Mouse (Mus musculus) stomach, embryonic 16.5 days (tissue): ENCODE measurements around the gene Gm42715. TPM values are rescaled to one million over a fixed set of nuclear protein-coding genes. Genes with fewer than 3 reads are reported as not detected.
"Not testable (repeated sequence)": the region's sequence is repeated elsewhere in the genome, so short reads cannot be mapped to it uniquely, and the experiment has no call there.

ENCODE experiments used
- ATAC-seq: fragments of 200-750 bp; cut with Nextera tagmentation; 2 replicates; pipeline ENCODE4 v1.8.0; 2017; ENCODE audit warnings: moderate number of reproducible peaks, moderate TSS enrichment; ENCODE audit not compliant: insufficient read depth, low FRiP score
- H3K27ac ChIP-seq: fragments of 300-500 bp; sonication (generic); 2 replicates; pipeline ENCODE4 v1.5.1; 2014; ENCODE audit warnings: low read length
- H3K27me3 ChIP-seq: fragments of 300-500 bp; sonication (generic); 2 replicates; pipeline ENCODE4 v1.6.1; 2014; ENCODE audit warnings: low read length, control low read depth, mixed read lengths; ENCODE audit not compliant: control insufficient read depth, insufficient read depth
- H3K36me3 ChIP-seq: fragments of 300-500 bp; sonication (generic); 2 replicates; pipeline ENCODE4 v1.6.1; 2014; ENCODE audit warnings: low read length; ENCODE audit not compliant: control insufficient read depth, insufficient read depth
- H3K4me1 ChIP-seq: fragments of 300-500 bp; sonication (generic); 2 replicates; pipeline ENCODE4 v1.6.1; 2014; ENCODE audit warnings: low read length, control low read depth, mixed read lengths; ENCODE audit not compliant: control insufficient read depth, insufficient read depth
- H3K4me2 ChIP-seq: fragments of 300-500 bp; sonication (generic); 2 replicates; pipeline ENCODE4 v1.6.1; 2014; ENCODE audit warnings: low read depth, low read length, mixed read lengths
- H3K4me3 ChIP-seq: fragments of 300-500 bp; sonication (generic); replicated peaks from 2 replicates; pipeline ENCODE4 v1.5.1; 2014; ENCODE audit warnings: mild to moderate bottlenecking, low read length
- H3K9ac ChIP-seq: fragments of 300-500 bp; sonication (generic); 2 replicates; pipeline ENCODE4 v1.6.1; 2014; ENCODE audit warnings: low read length
- H3K9me3 ChIP-seq: fragments of 300-500 bp; sonication (generic); replicated peaks from 2 replicates; pipeline ENCODE4 v1.6.1; 2016; ENCODE audit warnings: low read length, control low read depth; ENCODE audit not compliant: control insufficient read depth
- WGBS: fragments of 180-500 bp; shearing (Covaris S2); extraction: QIAGEN DNeasy Blood & Tissue Kit; methylation state at CpG from one replicate; pipeline ENCODE4 v1.1.7; 2014; 5-methylcytosine and 5-hydroxymethylcytosine counted together
- polyA plus RNA-seq: library from polyadenylated mRNA; unstranded; fragments of >200 nt; fragmentation: Nextera tagmentation; extraction: Ambion mirVana; gene quantifications from 2 replicates; pipeline ENCODE4 v1.2.1, GENCODE M21; 2015

Gene Gm42715
- polyA plus RNA-seq, 1 experiment from 2014 or later, result 12.3 TPM

DNA sequence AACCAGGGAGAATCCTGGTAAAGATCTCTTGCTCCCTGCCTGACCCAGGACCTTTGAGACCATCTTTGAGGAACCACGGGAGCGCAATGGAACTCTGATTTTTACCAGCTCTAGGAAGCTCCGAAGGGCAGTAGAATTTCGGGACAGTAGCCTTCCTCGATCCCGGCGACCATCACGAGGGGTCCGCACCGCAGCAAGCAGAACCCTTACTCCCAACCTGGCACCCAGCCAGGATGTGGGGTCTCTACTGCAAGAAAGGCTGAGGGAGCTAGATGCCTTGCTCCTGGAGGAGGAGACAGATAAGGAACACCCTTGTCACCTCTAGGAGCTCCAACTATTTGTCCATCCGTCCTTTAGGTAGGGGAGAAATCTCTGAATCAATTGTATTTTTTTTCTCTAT, 43.0 kb upstream of the Gm42715 start:
- Histone ChIP-seq H3K27ac (no peak overlapping the region), H3K9me3 (no peaks in the 10 kb centered on the region), H3K4me3 (no peak overlapping the region), H3K9ac (no peak overlapping the region), H3K36me3 (peaks cover 25% of the 10 kb centered on the region), H3K4me1 (peaks cover 29% of the 10 kb centered on the region), H3K27me3 (no peaks in the 10 kb centered on the region), H3K4me2 (no peak overlapping the region)
- WGBS, result 93% methylated on average over 11 of the region's 11 CpGs
- no peak for ATAC-seq

DNA sequence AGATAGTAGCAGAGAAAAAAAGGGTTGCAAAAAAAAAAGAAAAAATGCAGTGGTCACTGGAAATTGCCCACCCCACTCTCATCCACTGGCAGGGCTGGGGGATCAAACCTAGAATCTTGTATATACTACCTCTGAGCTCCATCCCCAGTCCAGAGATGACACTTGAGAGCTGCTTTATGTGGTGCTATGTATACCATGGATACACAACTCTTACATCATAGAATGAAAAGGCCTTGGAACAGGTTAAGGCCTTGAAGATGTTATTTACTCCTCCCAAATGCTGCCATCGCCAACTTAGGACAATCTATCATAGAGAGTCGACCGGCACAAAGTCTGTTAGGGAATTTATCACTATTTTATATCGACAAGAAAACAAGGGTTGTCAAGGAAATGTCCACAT, 42.5 kb upstream of the Gm42715 start:
- no peaks in the 10 kb centered on the region for H3K27me3 ChIP-seq
- peaks cover 25% of the 10 kb centered on the region for H3K36me3 ChIP-seq
- H3K9me3 ChIP-seq, result no peaks in the 10 kb centered on the region
- H3K9ac ChIP-seq, result peak overlapping the region; percentile 91
- ATAC-seq, result no peak
- H3K4me3 ChIP-seq, result peak overlapping the region; percentile 77
- 44% methylated on average over 4 of the region's 4 CpGs for WGBS
- peak overlapping the region; percentile 54 for H3K4me2 ChIP-seq
- H3K27ac ChIP-seq, result peak overlapping the region; percentile 99
- H3K4me1 ChIP-seq, result peaks cover 29% of the 10 kb centered on the region

DNA sequence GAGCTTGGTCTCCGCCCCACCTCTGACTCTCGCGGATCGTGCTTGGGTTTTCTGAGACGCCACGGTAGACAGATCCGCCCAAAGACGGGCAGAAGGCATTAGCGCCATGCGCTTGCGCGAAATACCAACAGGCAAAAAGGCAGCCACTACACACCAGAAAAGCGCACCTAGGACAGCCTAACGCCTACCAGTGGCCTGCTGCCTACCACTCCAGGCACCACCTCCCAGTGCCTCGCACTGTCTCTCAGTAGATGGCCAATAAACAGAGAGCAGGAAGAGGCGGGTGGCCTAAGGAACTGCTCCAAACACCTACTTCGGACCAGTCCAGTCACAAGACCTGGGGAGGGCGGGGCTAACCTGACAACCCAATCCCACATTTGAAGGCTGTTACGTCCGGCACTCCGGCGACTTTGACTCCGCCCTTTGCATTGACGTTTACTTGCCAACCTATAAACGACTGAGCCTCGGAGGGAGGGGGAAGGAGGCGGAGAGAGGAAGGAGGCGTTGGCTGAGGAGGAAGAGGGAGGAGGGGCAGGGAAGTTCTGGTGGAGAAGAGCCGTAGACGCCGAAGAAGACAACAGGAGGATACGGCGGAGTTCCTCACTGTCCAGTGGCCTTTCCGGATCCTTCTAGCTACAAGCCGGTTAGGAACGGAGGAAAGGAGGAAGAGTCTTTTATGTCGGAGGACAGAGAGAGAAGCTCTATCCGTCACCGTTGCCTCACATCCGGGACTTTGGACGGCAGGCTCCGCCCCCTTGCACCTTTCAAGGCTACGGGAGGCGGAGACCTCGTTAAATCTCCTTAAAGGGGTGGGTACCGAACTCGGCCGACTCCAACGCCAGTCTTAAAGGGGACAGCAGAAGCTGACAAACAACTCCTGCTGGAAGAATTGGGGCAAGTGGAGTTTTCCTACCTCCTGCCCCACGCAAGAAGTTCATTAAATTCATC, 41.4 kb upstream of the Gm42715 start:
- ATAC-seq, result peak; percentile 94
- Histone ChIP-seq H3K4me2 (peak overlapping the region; percentile 74), H3K27ac (peak overlapping the region; percentile 99), H3K4me1 (peaks cover 23% of the 10 kb centered on the region), H3K27me3 (no peaks in the 10 kb centered on the region), H3K9me3 (no peaks in the 10 kb centered on the region), H3K9ac (peak overlapping the region; percentile 91), H3K4me3 (peak overlapping the region; percentile 77), H3K36me3 (peaks cover 25% of the 10 kb centered on the region)
- WGBS, result under 1% methylated on average over 50 of the region's 50 CpGs

DNA sequence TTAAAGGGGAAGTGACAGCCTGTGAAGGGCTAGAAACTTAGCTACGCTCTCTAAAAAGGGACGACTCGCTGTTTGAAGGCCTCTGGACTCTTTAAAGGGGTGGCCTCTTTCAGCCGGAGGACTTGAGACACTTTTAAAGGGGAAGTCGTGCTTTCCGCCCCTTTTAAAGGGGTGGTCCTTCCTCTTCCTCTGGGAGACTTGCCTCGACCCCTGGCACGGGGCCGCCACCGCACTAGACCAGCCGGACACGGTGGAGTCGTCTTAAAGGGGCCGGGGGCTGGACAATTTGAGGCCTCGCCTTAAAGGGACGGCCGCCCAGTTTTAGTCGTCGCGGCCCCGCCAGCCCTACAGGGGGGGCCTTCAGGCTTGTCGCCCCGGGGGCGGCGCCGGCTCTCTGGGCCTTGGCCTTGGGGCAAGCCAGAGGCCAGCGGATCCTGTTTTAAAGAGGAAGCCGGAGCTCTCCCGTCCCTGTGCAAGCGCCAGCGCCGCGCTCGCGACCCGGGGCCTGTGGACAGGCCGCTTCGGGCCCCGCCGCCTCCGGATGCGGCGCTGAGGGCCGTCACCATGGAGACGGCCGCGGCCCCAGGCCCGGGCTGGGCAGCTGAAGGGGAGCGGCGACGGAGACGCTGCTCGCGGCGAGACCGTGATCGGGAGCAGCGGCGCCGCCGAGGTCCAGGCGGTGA, 40.6 kb upstream of the Gm42715 start, which contains the start of gene Fbrs:
Fbrs (plus strand) TSS at position 565 of the 683 bp plus-strand sequence.
- H3K4me1 ChIP-seq, result peaks cover 23% of the 10 kb centered on the region
- H3K27ac ChIP-seq, result peak within 1 kb of the TSS; percentile 99
- peaks cover 22% of the 10 kb centered on the region for H3K36me3 ChIP-seq
- H3K4me2 ChIP-seq, result peak within 1 kb of the TSS; percentile 74
- ATAC-seq, result peak; percentile 80
- no peaks in the 10 kb centered on the region for H3K9me3 ChIP-seq
- H3K9ac ChIP-seq, result peak within 1 kb of the TSS; percentile 91
- H3K4me3 ChIP-seq, result peak within 1 kb of the TSS; percentile 77
- H3K27me3 ChIP-seq, result no peaks in the 10 kb centered on the region
- WGBS, result under 1% methylated on average over 61 of the region's 62 CpGs

DNA sequence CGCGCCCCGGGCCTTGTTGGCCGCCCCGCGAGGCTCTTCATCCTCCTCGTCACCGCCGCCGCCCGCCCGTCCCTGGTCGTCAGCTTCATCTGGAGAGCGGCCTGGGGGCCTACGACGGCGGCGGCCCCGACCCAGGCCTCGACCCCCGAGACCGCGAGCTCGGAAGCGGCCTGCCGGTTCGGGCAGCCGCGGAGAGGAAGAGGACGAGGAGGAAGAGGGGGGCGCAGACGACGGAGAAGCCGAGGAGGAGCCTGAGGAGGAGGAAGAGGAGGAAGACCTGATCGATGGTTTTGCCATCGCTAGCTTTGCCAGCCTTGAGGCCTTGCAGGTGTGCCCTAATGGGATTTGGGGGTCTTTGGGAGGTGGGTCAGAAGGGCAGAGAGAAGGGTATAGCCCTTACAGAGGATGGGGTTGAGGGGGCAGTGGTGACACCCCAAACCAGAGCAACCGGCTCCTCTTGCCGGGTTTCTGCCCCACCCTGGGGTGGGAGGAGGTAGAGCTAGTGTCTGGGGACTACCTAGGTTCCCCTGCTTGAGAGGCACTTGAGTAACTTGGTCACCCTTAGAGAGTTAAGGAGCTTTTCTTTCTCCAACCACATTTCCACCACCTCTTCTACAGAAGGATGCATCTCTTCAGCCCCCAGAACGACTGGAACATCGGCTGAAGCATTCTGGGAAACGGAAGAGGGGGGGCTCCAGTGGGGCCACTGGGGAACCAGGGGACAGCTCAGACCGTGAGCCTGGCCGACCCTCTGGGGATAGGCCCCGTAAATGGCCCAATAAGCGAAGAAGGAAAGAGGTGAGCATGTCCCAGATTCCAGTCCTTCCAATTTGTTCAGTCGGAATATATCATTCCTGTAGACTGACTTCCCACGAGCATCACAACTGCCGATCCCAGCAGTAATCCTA, 39.8 kb upstream of the Gm42715 start:
- Histone ChIP-seq H3K4me3 (peak overlapping the region; percentile 77), H3K9me3 (no peaks in the 10 kb centered on the region), H3K4me2 (peak overlapping the region; percentile 74), H3K9ac (peak overlapping the region; percentile 91), H3K27me3 (no peaks in the 10 kb centered on the region), H3K27ac (peak overlapping the region; percentile 99), H3K4me1 (peaks cover 23% of the 10 kb centered on the region), H3K36me3 (peaks cover 23% of the 10 kb centered on the region)
- no peak for ATAC-seq
- 3% methylated on average over 48 of the region's 48 CpGs for WGBS

DNA sequence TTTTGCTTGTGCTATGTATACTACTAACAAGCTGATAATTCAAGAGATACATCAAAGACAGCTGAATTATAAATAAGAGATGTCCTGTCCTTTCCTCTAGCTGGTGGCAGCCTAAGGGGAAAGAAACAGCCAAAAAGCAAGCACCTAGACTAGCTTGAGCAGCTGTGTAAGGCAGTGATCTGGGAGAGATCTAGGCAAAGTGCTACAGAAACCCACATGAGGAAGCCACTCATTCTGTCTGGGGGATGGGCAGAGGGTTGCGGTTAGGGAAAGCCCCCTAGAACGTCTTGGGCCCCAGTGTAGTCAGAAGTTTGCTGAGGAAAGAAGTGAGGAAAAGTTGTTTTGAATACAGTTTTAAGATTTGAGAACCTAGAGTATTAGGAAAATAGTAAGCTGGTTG, 39.1 kb upstream of the Gm42715 start:
- peaks cover 23% of the 10 kb centered on the region for H3K4me1 ChIP-seq
- H3K27ac ChIP-seq, result no peak overlapping the region
- peak overlapping the region; percentile 91 for H3K9ac ChIP-seq
- peak overlapping the region; percentile 74 for H3K4me2 ChIP-seq
- no peaks in the 10 kb centered on the region for H3K9me3 ChIP-seq
- H3K27me3 ChIP-seq, result no peaks in the 10 kb centered on the region
- 46% methylated on average over 2 of the region's 2 CpGs for WGBS
- no peak for ATAC-seq
- H3K36me3 ChIP-seq, result peaks cover 25% of the 10 kb centered on the region
- peak overlapping the region; percentile 77 for H3K4me3 ChIP-seq

DNA sequence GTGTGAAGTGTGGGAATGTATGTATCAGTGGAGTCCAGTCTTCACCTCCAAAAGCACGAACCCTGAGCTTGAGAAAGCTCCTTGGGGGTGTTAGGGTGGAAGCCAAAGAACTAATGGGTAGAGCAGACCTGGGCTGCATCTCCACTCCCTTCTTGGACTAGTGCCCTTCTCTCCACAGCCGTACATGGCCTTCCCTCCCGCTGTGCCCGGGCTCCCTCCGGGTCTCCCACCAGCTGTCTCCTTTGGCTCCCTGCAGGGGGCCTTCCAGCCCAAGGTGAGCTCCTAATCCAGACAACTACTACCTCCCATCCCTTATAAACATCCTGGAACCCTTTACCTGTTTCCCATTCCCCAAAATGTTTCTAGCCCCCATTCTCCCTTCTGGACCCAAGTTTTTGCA, 34.0 kb upstream of the Gm42715 start:
- no peak overlapping the region for H3K9ac ChIP-seq
- no peak overlapping the region for H3K4me2 ChIP-seq
- peaks cover 7% of the 10 kb centered on the region; the same call in 1 of the 2 replicates for H3K4me1 ChIP-seq
- H3K9me3 ChIP-seq, result no peaks in the 10 kb centered on the region
- H3K27ac ChIP-seq, result no peak overlapping the region
- WGBS, result 85% methylated on average over 5 of the region's 5 CpGs
- H3K27me3 ChIP-seq, result no peaks in the 10 kb centered on the region
- H3K36me3 ChIP-seq, result peaks cover 35% of the 10 kb centered on the region
- ATAC-seq, result no peak
- no peak overlapping the region for H3K4me3 ChIP-seq

DNA sequence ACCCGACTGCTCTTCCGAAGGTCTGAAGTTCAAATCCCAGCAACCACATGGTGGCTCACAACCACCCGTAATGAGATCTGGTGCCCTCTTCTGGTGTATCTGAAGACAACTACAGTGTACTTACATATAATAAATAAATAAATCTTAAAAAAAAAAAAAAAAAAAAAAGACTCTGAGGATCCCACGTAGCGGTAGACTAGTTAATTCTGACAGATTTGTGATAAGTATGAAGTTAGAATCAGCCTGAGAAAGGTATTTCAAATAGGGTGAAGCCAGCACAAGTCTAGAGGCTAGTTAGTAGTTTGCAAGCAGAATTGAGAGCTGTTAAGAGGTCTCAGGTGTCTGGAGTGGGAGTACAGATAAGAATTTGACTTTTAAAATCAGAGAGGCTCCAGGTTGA, 31.0 kb upstream of the Gm42715 start:
- not testable (repeated sequence) for H3K4me2 ChIP-seq, H3K27me3 ChIP-seq, H3K9ac ChIP-seq, H3K9me3 ChIP-seq, ATAC-seq, H3K4me1 ChIP-seq, H3K27ac ChIP-seq, H3K4me3 ChIP-seq
- H3K36me3 ChIP-seq, result peaks cover 38% of the 10 kb centered on the region
- WGBS, result 87% methylated on average over 4 of the region's 5 CpGs
